Mouse (Mus musculus) embryonic facial prominence, embryonic 11.5 days (tissue): ENCODE data around the gene Armc10. TPM values are rescaled to one million over a fixed set of nuclear protein-coding genes. Genes with fewer than 3 reads are reported as not detected.
A peak's percentile ranks its signal among the peaks of the same experiment; 100 is the strongest.

Experiments used
- ATAC-seq: fragments of 200-750 bp; cut with Nextera tagmentation; replicated peaks from 2 replicates; pipeline ENCODE4 v1.8.0; 2017; ENCODE audit warnings: low read depth; ENCODE audit not compliant: insufficient number of reproducible peaks, low FRiP score, low TSS enrichment
- DNase-seq: peaks from one replicate; pipeline ENCODE4 v3.0.0-alpha.2; 2015; ENCODE audit warnings: low spot score
- H3K27ac ChIP-seq: fragments of 300-500 bp; sonication (generic); replicated peaks from 2 replicates; pipeline ENCODE4 v1.5.1; 2014; ENCODE audit warnings: mild to moderate bottlenecking, low read depth, low read length, control low read depth
- H3K27me3 ChIP-seq: fragments of 300-500 bp; sonication (generic); 2 replicates; pipeline ENCODE4 v1.6.1; 2014; ENCODE audit warnings: mild to moderate bottlenecking, low read length, moderate library complexity, mixed read lengths; ENCODE audit not compliant: control insufficient read depth, insufficient read depth
- H3K36me3 ChIP-seq: fragments of 300-500 bp; sonication (generic); replicated peaks from 2 replicates; pipeline ENCODE4 v1.6.1; 2014; ENCODE audit warnings: low read depth, mild to moderate bottlenecking, low read length, moderate library complexity, mixed read lengths; ENCODE audit not compliant: control insufficient read depth, insufficient read depth
- H3K4me1 ChIP-seq: fragments of 300-500 bp; sonication (generic); 2 replicates; pipeline ENCODE4 v1.6.1; 2014; ENCODE audit warnings: low read length, mixed read lengths; ENCODE audit not compliant: control insufficient read depth, insufficient read depth
- H3K4me2 ChIP-seq: fragments of 300-500 bp; sonication (generic); 2 replicates; pipeline ENCODE4 v1.6.1; 2014; ENCODE audit warnings: low read depth, mild to moderate bottlenecking, control low read depth, low read length, moderate library complexity
- H3K4me3 ChIP-seq: fragments of 300-500 bp; sonication (generic); 2 replicates; pipeline ENCODE4 v1.5.1; 2014; ENCODE audit warnings: low read depth, low read length, control low read depth
- H3K9ac ChIP-seq: fragments of 300-500 bp; sonication (generic); replicated peaks from 2 replicates; pipeline ENCODE4 v1.6.1; 2014; ENCODE audit warnings: mild to moderate bottlenecking, control low read depth, low read length
- H3K9me3 ChIP-seq: fragments of 300-500 bp; sonication (generic); replicated peaks from 2 replicates; pipeline ENCODE4 v1.6.1; 2016; ENCODE audit warnings: mild to moderate bottlenecking, low read length, inconsistent platforms, mixed read lengths; ENCODE audit not compliant: control insufficient read depth
- WGBS: fragments of 180-500 bp; shearing (Covaris S2); extraction: QIAGEN DNeasy Blood & Tissue Kit; methylation state at CpG from one replicate; pipeline ENCODE4 v1.1.7; 2014; 5-methylcytosine and 5-hydroxymethylcytosine counted together
- polyA plus RNA-seq: library from polyadenylated mRNA; unstranded; fragments of >200 nt; fragmentation: Nextera tagmentation; extraction: Ambion mirVana; gene quantifications from 2 replicates; pipeline ENCODE4 v1.2.1, GENCODE M21; 2014

Armc10 gene
- polyA plus RNA-seq, 1 experiment from 2014 or later: 92.8 TPM

DNA sequence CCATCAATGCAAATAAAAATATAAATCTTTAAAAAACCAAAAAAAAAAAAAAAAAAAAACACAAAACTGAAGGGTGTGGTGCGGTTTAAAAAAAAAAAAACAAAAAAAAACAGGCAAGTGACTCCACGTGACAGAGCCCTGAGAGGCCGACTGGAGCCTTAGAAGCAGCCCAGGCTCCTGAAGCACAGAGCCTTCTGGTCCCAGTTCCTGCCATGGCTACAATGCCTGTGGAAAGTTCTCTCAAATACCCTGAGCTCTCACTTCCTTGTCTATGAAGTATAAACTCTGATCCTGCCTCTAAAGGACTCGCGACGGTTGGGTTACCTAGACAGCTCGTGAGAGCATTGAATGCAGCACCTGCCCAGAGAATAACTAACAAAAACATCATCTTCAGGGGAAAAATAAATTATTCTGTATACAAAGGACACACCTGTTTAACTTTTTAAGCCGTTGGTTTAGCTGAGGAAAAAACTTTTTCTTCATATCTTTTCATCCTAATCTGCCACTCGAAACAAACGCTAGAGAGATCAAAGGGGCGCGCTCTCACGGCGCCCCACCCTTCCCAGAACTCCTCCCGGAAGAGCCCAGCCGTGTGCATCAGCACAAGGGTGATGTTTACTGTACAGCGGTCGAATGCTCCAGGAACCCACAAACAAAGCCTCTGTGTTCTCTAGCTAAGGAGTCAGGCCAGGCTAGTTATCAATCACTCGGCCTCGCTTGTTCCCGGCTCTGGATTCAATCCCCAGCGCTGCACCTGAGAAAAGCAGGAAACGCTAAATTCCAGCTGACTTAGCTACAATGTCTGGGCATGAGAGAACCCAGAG lies 27.4 kb downstream of the Armc10 start:
- H3K4me3 ChIP-seq: no peak overlapping the region
- H3K27ac ChIP-seq: no peak overlapping the region
- ATAC-seq: no peak
- WGBS: 47% methylated on average over 23 of the region's 23 CpGs
- H3K36me3 ChIP-seq: no peaks in the 10 kb centered on the region
- H3K27me3 ChIP-seq: no peaks in the 10 kb centered on the region
- no peaks in the 10 kb centered on the region for H3K9me3 ChIP-seq
- no peak overlapping the region for H3K9ac ChIP-seq
- peak; percentile 37 for DNase-seq
- no peak overlapping the region for H3K4me2 ChIP-seq
- no peaks in the 10 kb centered on the region for H3K4me1 ChIP-seq

DNA sequence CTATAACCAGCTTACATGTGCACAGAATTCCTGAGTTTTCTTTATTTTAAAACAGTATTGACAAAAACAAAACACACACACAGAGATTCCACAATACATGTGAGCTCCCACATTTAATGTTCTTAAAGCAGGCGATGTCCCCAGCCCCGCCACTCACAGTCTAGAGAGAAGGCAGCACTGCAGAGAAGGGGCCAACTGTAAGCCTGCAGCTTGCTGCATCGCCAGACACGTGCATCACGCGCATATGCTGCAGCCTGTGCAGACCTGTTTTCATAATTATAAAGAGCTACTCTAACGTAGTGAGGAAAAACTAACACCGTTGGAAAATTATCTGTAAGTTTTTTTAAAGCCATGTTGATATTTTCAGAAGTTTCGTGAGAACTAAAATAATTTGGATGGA lies 28.1 kb downstream of the Armc10 start:
- DNase-seq (no peak), ATAC-seq (no peak)
- Histone ChIP-seq H3K36me3 (no peaks in the 10 kb centered on the region), H3K4me3 (no peak overlapping the region), H3K27ac (no peak overlapping the region), H3K9ac (no peak overlapping the region), H3K9me3 (no peaks in the 10 kb centered on the region), H3K4me1 (no peaks in the 10 kb centered on the region), H3K27me3 (no peaks in the 10 kb centered on the region), H3K4me2 (no peak overlapping the region)
- WGBS: 83% methylated on average over 9 of the region's 9 CpGs

GRCm38 (mm10) chr5:21675019-21675418 lies 29.4 kb downstream of the Armc10 start:
- H3K9me3 ChIP-seq: no peaks in the 10 kb centered on the region
- no peak overlapping the region for H3K4me2 ChIP-seq
- no peaks in the 10 kb centered on the region for H3K36me3 ChIP-seq
- H3K27me3 ChIP-seq: no peaks in the 10 kb centered on the region
- H3K4me1 ChIP-seq: no peaks in the 10 kb centered on the region
- H3K9ac ChIP-seq: no peak overlapping the region
- DNase-seq: no peak
- H3K4me3 ChIP-seq: no peak overlapping the region
- ATAC-seq: no peak
- H3K27ac ChIP-seq: no peak overlapping the region
- 81% methylated on average over 12 of the region's 12 CpGs for WGBS

- Histone ChIP-seq H3K27ac (no peak overlapping the region), H3K9me3 (no peaks in the 10 kb centered on the region), H3K36me3 (no peaks in the 10 kb centered on the region), H3K9ac (no peak overlapping the region), H3K4me1 (no peaks in the 10 kb centered on the region), H3K27me3 (no peaks in the 10 kb centered on the region), H3K4me2 (no peak overlapping the region), H3K4me3 (no peak overlapping the region)
- ATAC-seq (no peak), DNase-seq (no peak)
- WGBS: 94% methylated on average over 23 of the region's 23 CpGs
Measured at GRCm38 (mm10) chr5:21675494-21675893, 29.9 kb downstream of the Armc10 start.

DNA sequence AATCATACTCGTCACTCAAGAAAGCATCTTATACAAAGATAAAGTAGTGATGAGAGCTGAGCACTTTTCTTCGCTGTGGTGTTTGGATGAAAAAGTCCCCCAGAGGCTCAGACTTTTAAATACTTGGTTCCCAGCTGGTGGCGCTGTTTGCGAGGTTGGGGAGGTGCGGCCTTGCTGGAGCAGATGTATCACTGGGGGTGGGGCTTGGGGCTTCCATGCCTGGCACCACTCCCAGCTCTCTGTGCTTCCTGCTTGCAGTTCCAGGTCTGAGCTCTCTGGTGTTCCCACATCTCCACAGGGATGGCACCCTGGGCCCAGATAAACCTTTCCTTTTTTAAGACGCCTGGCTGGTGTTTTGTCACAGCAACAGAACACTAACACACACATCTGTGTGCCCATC lies 32.3 kb downstream of the Armc10 start:
- Histone ChIP-seq H3K27ac (no peak overlapping the region), H3K27me3 (no peaks in the 10 kb centered on the region), H3K4me1 (no peaks in the 10 kb centered on the region), H3K4me3 (no peak overlapping the region), H3K9me3 (no peaks in the 10 kb centered on the region), H3K4me2 (no peak overlapping the region), H3K9ac (no peak overlapping the region), H3K36me3 (no peaks in the 10 kb centered on the region)
- DNase-seq: no peak
- WGBS: 91% methylated on average over 6 of the region's 6 CpGs
- no peak for ATAC-seq

GRCm38 (mm10) chr5:21678363-21678762 lies 32.8 kb downstream of the Armc10 start:
- H3K27ac ChIP-seq: no peak overlapping the region
- DNase-seq (no peak), ATAC-seq (no peak)
- H3K36me3 ChIP-seq: no peaks in the 10 kb centered on the region
- H3K9me3 ChIP-seq: no peaks in the 10 kb centered on the region
- 91% methylated on average over 9 of the region's 9 CpGs for whole genome bisulfite sequencing
- no peak overlapping the region for H3K4me3 ChIP-seq
- H3K4me2 ChIP-seq: no peak overlapping the region
- no peak overlapping the region for H3K9ac ChIP-seq
- no peaks in the 10 kb centered on the region for H3K27me3 ChIP-seq
- no peaks in the 10 kb centered on the region for H3K4me1 ChIP-seq

DNA sequence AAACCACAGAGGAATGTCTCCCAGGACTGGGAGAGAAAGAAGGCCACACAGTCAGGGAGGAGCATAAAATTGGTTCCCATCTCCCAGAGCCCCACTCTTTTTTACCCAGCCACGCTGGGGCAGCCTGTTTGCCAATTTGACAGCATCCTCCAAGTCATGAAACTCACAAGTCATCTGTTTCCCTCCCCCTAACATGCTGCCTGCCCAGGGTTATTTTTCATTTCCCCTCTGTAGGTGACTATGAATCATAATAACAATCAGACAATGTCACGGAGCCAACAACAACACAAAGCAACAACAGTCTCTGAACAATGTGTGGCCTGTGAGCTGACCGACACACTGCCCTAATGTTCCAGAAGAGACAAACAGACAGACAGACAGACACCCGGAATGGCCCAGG lies 34.4 kb downstream of the Armc10 start:
- H3K27ac ChIP-seq: no peak overlapping the region
- H3K9ac ChIP-seq: no peak overlapping the region
- H3K36me3 ChIP-seq: no peaks in the 10 kb centered on the region
- H3K9me3 ChIP-seq: no peaks in the 10 kb centered on the region
- 81% methylated on average over 4 of the region's 4 CpGs for WGBS
- H3K27me3 ChIP-seq: no peaks in the 10 kb centered on the region
- no peaks in the 10 kb centered on the region for H3K4me1 ChIP-seq
- DNase-seq (no peak), ATAC-seq (no peak)
- no peak overlapping the region for H3K4me3 ChIP-seq
- no peak overlapping the region for H3K4me2 ChIP-seq

DNA sequence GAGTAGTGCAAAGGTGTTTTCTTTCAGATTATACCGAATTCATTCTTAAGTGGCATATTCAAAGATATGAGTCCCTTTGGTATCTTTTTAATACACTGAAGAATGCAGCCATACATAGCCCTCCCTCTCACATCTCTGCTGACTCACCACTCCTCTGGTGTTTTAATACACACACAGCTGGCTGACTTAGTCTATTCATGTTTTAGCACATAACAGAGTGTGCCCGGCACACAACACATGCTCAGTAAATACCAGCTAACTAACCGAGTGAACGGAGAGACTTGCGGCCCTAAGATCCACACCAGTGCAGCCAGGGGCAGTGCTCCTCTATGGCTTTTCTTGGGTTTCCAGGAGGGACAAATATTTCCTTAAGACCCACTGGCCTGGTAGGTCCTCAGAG lies 35.3 kb downstream of the Armc10 start:
- H3K9ac ChIP-seq: no peak overlapping the region
- H3K9me3 ChIP-seq: no peaks in the 10 kb centered on the region
- no peak overlapping the region for H3K27ac ChIP-seq
- ATAC-seq: no peak
- no peak for DNase-seq
- no peaks in the 10 kb centered on the region for H3K4me1 ChIP-seq
- no peaks in the 10 kb centered on the region for H3K36me3 ChIP-seq
- no peaks in the 10 kb centered on the region for H3K27me3 ChIP-seq
- H3K4me2 ChIP-seq: no peak overlapping the region
- no peak overlapping the region for H3K4me3 ChIP-seq
- WGBS: 85% methylated on average over 5 of the region's 5 CpGs
